Mouse (Mus musculus) cerebellum, adult 2 months (tissue): ENCODE results near the gene Cmas.

Experiments
- CTCF ChIP-seq: fragments of 200-500 bp; IDR thresholded peaks from 2 replicates; pipeline ENCODE4 v1.5.1; 2011; ENCODE audit warnings: low read depth, mild to moderate bottlenecking, control low read depth, low read length, moderate library complexity, borderline replicate concordance; ENCODE audit not compliant: insufficient read depth
- POLR2A ChIP-seq: fragments of 200-500 bp; IDR thresholded peaks from 2 replicates; pipeline ENCODE4 v1.6.1; 2011; ENCODE audit warnings: low read length, control low read depth, borderline replicate concordance; ENCODE audit not compliant: insufficient read depth

GRCm38 (mm10) chr6:142812969-142813368, 56.5 kb downstream of the Cmas start:
- TF ChIP-seq CTCF (no peak), POLR2A (no peak)
